Comparison of ENCODE assay signal across 8 mouse cellular contexts in genomic region chr6:48840371-48840969, GRCm38 (mm10). TPM values are rescaled to one million over a fixed set of nuclear protein-coding genes. Genes with fewer than 3 reads are reported as not detected.
DNase-seq lines count a peak whose midpoint lies in the region; ATAC-seq and TF ChIP-seq lines count a peak whose summit lies in the region.

Tmem176a (plus strand) TSS chr6:48840919.

- no peaks in the 10 kb centered on the region for H3K36me3 ChIP-seq in thymus, adult 2 months (ENCODE audit: control insufficient read depth, insufficient read depth, low read length)
- peaks cover 49% of the 10 kb centered on the region for H3K36me3 ChIP-seq in heart, embryonic 10.5 days
- peaks cover 45% of the 10 kb centered on the region for H3K36me3 ChIP-seq in kidney, postnatal 0 days (ENCODE audit: insufficient read depth, low read length)
- no peaks in the 10 kb centered on the region; the same call in 1 of the 2 replicates for H3K36me3 ChIP-seq in liver, embryonic 16.5 days (ENCODE audit: control insufficient read depth, insufficient read depth)
- no peaks in the 10 kb centered on the region for H3K36me3 ChIP-seq in neural tube, embryonic 12.5 days

- peak within 1 kb of the TSS; percentile 48 for H3K4me3 ChIP-seq in thymus, adult 2 months (ENCODE audit: control insufficient read depth, insufficient read depth, low read length)
- peak within 1 kb of the TSS; percentile 65 for H3K4me3 ChIP-seq in heart, embryonic 10.5 days
- peak within 1 kb of the TSS; percentile 47 for H3K4me3 ChIP-seq in kidney, postnatal 0 days (replicated peaks; ENCODE audit: low read depth, low read length)
- peak within 1 kb of the TSS; percentile 48 for H3K4me3 ChIP-seq in liver, embryonic 16.5 days (ENCODE audit: low read depth, low read length)
- peak within 1 kb of the TSS; percentile 31 for H3K4me3 ChIP-seq in neural tube, embryonic 12.5 days

- TF ChIP-seq POLR2A in thymus, adult 2 months (IDR thresholded peaks at IDR 0.05; ENCODE audit: control insufficient read depth, extremely low read depth, insufficient read depth, low read length, poor library complexity), result no peak

- peak within 1 kb of the TSS; percentile 52; the same call in 1 of the 2 replicates for H3K27ac ChIP-seq in thymus, adult 2 months (ENCODE audit: control insufficient read depth, insufficient read depth, low read length)
- peak within 1 kb of the TSS; percentile 92 for H3K27ac ChIP-seq in heart, embryonic 10.5 days
- peak within 1 kb of the TSS; percentile 92 for H3K27ac ChIP-seq in kidney, postnatal 0 days
- H3K27ac ChIP-seq in liver, embryonic 16.5 days (ENCODE audit: low read length), result peak within 1 kb of the TSS; percentile 69
- no peak within 1 kb of the TSS for H3K27ac ChIP-seq in neural tube, embryonic 12.5 days

- ATAC-seq in kidney, postnatal 0 days (replicated peaks; ENCODE audit: low FRiP score, low read depth), result peak; percentile 30
- peak; percentile 57 for ATAC-seq in liver, embryonic 16.5 days (ENCODE audit: low read depth)
- ATAC-seq in neural tube, embryonic 12.5 days (ENCODE audit: low FRiP score, low read depth), result peak; percentile 45; the same call in 1 of the 2 replicates

- peaks cover 25% of the 10 kb centered on the region for H3K4me1 ChIP-seq in thymus, adult 2 months (replicated peaks; ENCODE audit: control insufficient read depth, insufficient read depth, low read length)
- peaks cover 40% of the 10 kb centered on the region for H3K4me1 ChIP-seq in heart, embryonic 10.5 days
- H3K4me1 ChIP-seq in kidney, postnatal 0 days (replicated peaks; ENCODE audit: insufficient read depth, low read length), result peaks cover 28% of the 10 kb centered on the region
- H3K4me1 ChIP-seq in liver, embryonic 16.5 days (ENCODE audit: control insufficient read depth, low read depth, low read length), result peaks cover 3% of the 10 kb centered on the region; the same call in 1 of the 2 replicates
- H3K4me1 ChIP-seq in neural tube, embryonic 12.5 days, result peaks cover 24% of the 10 kb centered on the region

- WGBS in thymus, adult 2 months, result 8% methylated on average over 7 of the region's 7 CpGs
- 22% methylated on average over 7 of the region's 7 CpGs for WGBS in heart, embryonic 10.5 days
- WGBS in kidney, postnatal 0 days, result 1% methylated on average over 7 of the region's 7 CpGs
- 12% methylated on average over 7 of the region's 7 CpGs for WGBS in liver, embryonic 16.5 days (ENCODE audit: insufficient replicate concordance)
- WGBS in neural tube, embryonic 12.5 days, result 39% methylated on average over 7 of the region's 7 CpGs

- H3K9ac ChIP-seq in kidney, postnatal 0 days (ENCODE audit: low read depth, low read length), result peak within 1 kb of the TSS; percentile 61
- H3K9ac ChIP-seq in liver, embryonic 16.5 days (ENCODE audit: low read depth, low read length), result peak within 1 kb of the TSS; percentile 49
- peak within 1 kb of the TSS; percentile 34 for H3K9ac ChIP-seq in neural tube, embryonic 12.5 days

- H3K27me3 ChIP-seq in thymus, adult 2 months (ENCODE audit: control insufficient read depth, insufficient read depth, low read length), result no peaks in the 10 kb centered on the region
- no peaks in the 10 kb centered on the region for H3K27me3 ChIP-seq in heart, embryonic 10.5 days (ENCODE audit: insufficient read depth, poor library complexity, severe bottlenecking)
- H3K27me3 ChIP-seq in kidney, postnatal 0 days (ENCODE audit: insufficient read depth, low read length), result no peaks in the 10 kb centered on the region
- no peaks in the 10 kb centered on the region for H3K27me3 ChIP-seq in liver, embryonic 16.5 days (ENCODE audit: control insufficient read depth, insufficient read depth, low read depth, low read length)
- H3K27me3 ChIP-seq in neural tube, embryonic 12.5 days (replicated peaks), result no peaks in the 10 kb centered on the region

- no peak for DNase-seq in thymus, adult 2 months
- DNase-seq in thymus, adult 18-20 months, result no peak
- DNase-seq in embryo, embryonic 9.5 days (ENCODE audit: extremely low spot score), result peak; percentile 20
- DNase-seq in heart, embryonic 10.5 days (ENCODE audit: low spot score), result peak; percentile 67
- DNase-seq in kidney, postnatal 0 days (ENCODE audit: low spot score), result peak; percentile 69
- DNase-seq in T-cell, adult 2 months (ENCODE audit: low spot score), result no peak

- TF ChIP-seq CTCF in thymus, adult 2 months (IDR thresholded peaks at IDR 0.05; ENCODE audit: borderline replicate concordance, control insufficient read depth, extremely low read depth, insufficient read depth, low read length, poor library complexity), result no peak
- no peak for TF ChIP-seq CTCF in kidney, postnatal 0 days (IDR thresholded peaks at IDR 0.05; ENCODE audit: low read depth)

- no peaks in the 10 kb centered on the region for H3K9me3 ChIP-seq in heart, embryonic 10.5 days
- no peaks in the 10 kb centered on the region for H3K9me3 ChIP-seq in kidney, postnatal 0 days (replicated peaks; ENCODE audit: low read length)
- H3K9me3 ChIP-seq in liver, embryonic 16.5 days (replicated peaks; ENCODE audit: control insufficient read depth, low read length), result no peaks in the 10 kb centered on the region
- no peaks in the 10 kb centered on the region for H3K9me3 ChIP-seq in neural tube, embryonic 12.5 days

- peak within 1 kb of the TSS; percentile 85 for H3K4me2 ChIP-seq in kidney, postnatal 0 days (ENCODE audit: low read length)
- H3K4me2 ChIP-seq in liver, embryonic 16.5 days (ENCODE audit: low read depth, low read length), result peak within 1 kb of the TSS; percentile 40
- peak within 1 kb of the TSS; percentile 55 for H3K4me2 ChIP-seq in neural tube, embryonic 12.5 days (replicated peaks)

RNA-seq across cellular contexts. Expression of gene Tmem176a, which starts in this region (rescaled TPM):
- polyA plus RNA-seq in thymus, adult 2 months (2012; rRNA removed), result 67.0 and 84.8 TPM in 2 replicates
- polyA plus RNA-seq in heart, embryonic 10.5 days (2016; fragmentation: Nextera tagmentation; extraction: Ambion mirVana), result 65.3 and 84.3 TPM in 2 replicates
- 315 and 333 TPM in 2 replicates for polyA plus RNA-seq in kidney, postnatal 0 days (2015; fragmentation: Nextera tagmentation; extraction: Ambion mirVana)
- polyA plus RNA-seq in liver, embryonic 16.5 days (2015; fragmentation: Nextera tagmentation; extraction: Ambion mirVana), result 138 and 147 TPM in 2 replicates
- 19.3 and 21.2 TPM in 2 replicates for polyA plus RNA-seq in neural tube, embryonic 12.5 days (2016; fragmentation: Nextera tagmentation; extraction: Ambion mirVana)

Comparison
In these comparisons a context has a peak if more than half of its experiments do, and no peak if none do; other contexts are left out.
1. DNase-seq: peak in embryo, embryonic 9.5 days (single experiment), heart, embryonic 10.5 days (single experiment) and kidney, postnatal 0 days (single experiment); none in thymus, adult 2 months (single experiment), thymus, adult 18-20 months (0 of 2) and T-cell, adult 2 months (single experiment).
2. Peak in every context shown above with its lines, with median percentiles within 50 percentile points of each other: H3K4me3 ChIP-seq, ATAC-seq, H3K4me2 ChIP-seq and H3K9ac ChIP-seq.